Mouse (Mus musculus) intestine, embryonic 16.5 days (tissue): ENCODE data around the gene Klf12. TPM values are rescaled to one million over a fixed set of nuclear protein-coding genes. Genes with fewer than 3 reads are reported as not detected.

Experiments
- ATAC-seq: fragments of 200-750 bp; cut with Nextera tagmentation; 2 replicates; pipeline ENCODE4 v1.8.0; 2017; ENCODE audit warnings: moderate TSS enrichment, moderate library complexity
- H3K27ac ChIP-seq: fragments of 300-500 bp; sonication (generic); 2 replicates; pipeline ENCODE4 v1.5.1; 2014; ENCODE audit warnings: mild to moderate bottlenecking, low read length
- H3K27me3 ChIP-seq: fragments of 300-500 bp; sonication (generic); replicated peaks from 2 replicates; pipeline ENCODE4 v1.6.1; 2014; ENCODE audit warnings: low read length, control low read depth, mixed read lengths; ENCODE audit not compliant: control insufficient read depth, insufficient read depth
- H3K36me3 ChIP-seq: fragments of 300-500 bp; sonication (generic); 2 replicates; pipeline ENCODE4 v1.6.1; 2014; ENCODE audit warnings: low read length, control low read depth; ENCODE audit not compliant: control insufficient read depth, insufficient read depth
- H3K4me1 ChIP-seq: fragments of 300-500 bp; sonication (generic); 2 replicates; pipeline ENCODE4 v1.6.1; 2014; ENCODE audit warnings: low read length, control low read depth, mixed read lengths; ENCODE audit not compliant: control insufficient read depth, insufficient read depth
- H3K4me2 ChIP-seq: fragments of 300-500 bp; sonication (generic); 2 replicates; pipeline ENCODE4 v1.6.1; 2014; ENCODE audit warnings: low read depth, low read length, control low read depth
- H3K4me3 ChIP-seq: fragments of 300-500 bp; sonication (generic); 2 replicates; pipeline ENCODE4 v1.5.1; 2014; ENCODE audit warnings: mild to moderate bottlenecking, low read length
- H3K9ac ChIP-seq: fragments of 300-500 bp; sonication (generic); 2 replicates; pipeline ENCODE4 v1.6.1; 2014; ENCODE audit warnings: low read depth, low read length
- H3K9me3 ChIP-seq: fragments of 300-500 bp; sonication (generic); 2 replicates; pipeline ENCODE4 v1.6.1; 2016; ENCODE audit warnings: low read length, control low read depth; ENCODE audit not compliant: control insufficient read depth
- WGBS: fragments of 180-500 bp; shearing (Covaris S2); extraction: QIAGEN DNeasy Blood & Tissue Kit; methylation state at CpG from one replicate; pipeline ENCODE4 v1.1.7; 2014; 5-methylcytosine and 5-hydroxymethylcytosine counted together
- polyA plus RNA-seq: library from polyadenylated mRNA; unstranded; fragments of >200 nt; fragmentation: Nextera tagmentation; extraction: Ambion mirVana; gene quantifications from 2 replicates; pipeline ENCODE4 v1.2.1, GENCODE M21; 2015

Gene Klf12
- polyA plus RNA-seq, 1 experiment from 2014 or later: 8.6 TPM

DNA sequence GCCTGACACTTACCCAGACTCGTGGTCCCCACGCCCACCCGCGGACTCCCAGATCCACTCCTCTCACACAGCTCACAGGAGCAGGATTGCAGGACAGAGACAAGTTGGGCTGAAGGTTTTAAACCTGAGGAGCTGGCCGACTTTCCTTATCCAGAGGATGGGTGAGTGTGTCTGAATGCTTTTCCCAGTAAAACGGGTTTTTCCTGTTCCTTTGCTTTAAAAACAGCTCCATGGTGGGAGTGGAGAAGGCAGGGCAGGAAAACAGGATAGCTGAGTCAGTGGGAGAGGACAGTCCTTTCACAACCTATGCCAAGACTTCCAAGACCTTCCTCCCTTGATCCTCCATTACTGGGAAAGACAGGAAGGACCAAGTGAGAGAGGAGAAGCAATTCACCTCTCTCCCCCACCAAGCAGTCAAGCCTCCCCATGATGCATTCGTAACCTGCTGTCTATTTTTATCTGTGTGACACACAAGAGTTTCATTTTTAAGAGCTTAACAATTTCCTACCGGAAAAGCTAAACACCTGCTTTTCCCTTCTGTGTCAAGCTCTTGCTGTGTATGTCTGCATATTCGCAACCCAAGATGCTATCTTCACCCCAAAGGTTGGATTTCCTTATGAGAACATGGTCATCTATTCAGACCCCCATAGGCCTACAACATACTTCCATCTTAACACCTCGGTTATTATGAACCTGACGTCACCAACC, 94.8 kb downstream of the Klf12 start:
- Histone ChIP-seq H3K27ac (no peak overlapping the region), H3K9ac (no peak overlapping the region), H3K4me2 (no peak overlapping the region), H3K36me3 (no peaks in the 10 kb centered on the region), H3K4me3 (no peak overlapping the region), H3K27me3 (no peaks in the 10 kb centered on the region), H3K9me3 (no peaks in the 10 kb centered on the region), H3K4me1 (peaks cover 4% of the 10 kb centered on the region; the same call in 1 of the 2 replicates)
- peak; percentile 71 for ATAC-seq
- WGBS: 71% methylated on average over 11 of the region's 11 CpGs

DNA sequence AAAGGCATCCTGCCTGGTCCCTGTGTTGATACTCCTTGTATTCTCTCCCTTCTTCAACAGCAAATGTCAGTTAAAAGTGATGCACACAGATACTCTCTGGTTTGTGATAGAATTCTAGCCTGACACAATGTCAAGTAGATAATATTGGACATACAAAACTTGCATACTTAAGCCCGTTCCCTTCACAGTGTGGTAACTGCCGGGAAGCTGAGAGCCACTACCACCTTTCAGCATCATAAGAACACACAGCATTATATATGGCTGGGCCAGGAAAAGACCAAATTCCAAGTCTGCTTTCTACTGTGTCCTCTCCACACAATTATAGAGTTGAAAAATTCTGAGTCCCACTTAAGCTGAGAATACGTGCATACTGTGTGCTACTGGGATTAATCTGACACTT, 97.1 kb downstream of the Klf12 start:
- H3K4me2 ChIP-seq: no peak overlapping the region
- no peak overlapping the region for H3K9ac ChIP-seq
- H3K9me3 ChIP-seq: no peaks in the 10 kb centered on the region
- WGBS: 85% methylated on average over 3 of the region's 3 CpGs
- peaks cover 4% of the 10 kb centered on the region; the same call in 1 of the 2 replicates for H3K4me1 ChIP-seq
- H3K27ac ChIP-seq: no peak overlapping the region
- no peak for ATAC-seq
- no peaks in the 10 kb centered on the region for H3K36me3 ChIP-seq
- no peak overlapping the region for H3K4me3 ChIP-seq
- H3K27me3 ChIP-seq: no peaks in the 10 kb centered on the region

DNA sequence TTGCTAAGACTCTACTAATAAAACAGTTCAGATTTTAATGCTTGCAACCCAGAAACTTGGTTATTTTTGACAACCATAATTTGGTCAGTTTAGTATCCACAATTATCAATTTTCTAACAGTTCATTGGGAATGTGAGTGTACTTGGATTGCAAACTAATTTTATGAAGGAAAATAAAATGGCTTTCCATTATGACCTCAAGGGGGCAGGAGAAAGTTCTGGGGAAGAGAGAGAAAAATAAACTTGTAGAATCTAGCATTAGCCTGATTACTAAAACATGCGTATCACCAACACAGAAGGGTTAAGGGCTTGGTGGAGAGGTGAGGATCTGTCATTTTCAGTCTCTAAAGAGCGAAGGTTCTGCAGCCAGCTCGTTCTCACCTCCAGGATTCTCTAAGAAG, 106.7 kb downstream of the Klf12 start:
- Histone ChIP-seq H3K4me1 (no peaks in the 10 kb centered on the region), H3K4me3 (no peak overlapping the region), H3K9me3 (no peaks in the 10 kb centered on the region), H3K4me2 (no peak overlapping the region), H3K27me3 (no peaks in the 10 kb centered on the region), H3K9ac (no peak overlapping the region), H3K36me3 (no peaks in the 10 kb centered on the region), H3K27ac (no peak overlapping the region)
- WGBS: 88% methylated on average over 3 of the region's 3 CpGs
- no peak for ATAC-seq

DNA sequence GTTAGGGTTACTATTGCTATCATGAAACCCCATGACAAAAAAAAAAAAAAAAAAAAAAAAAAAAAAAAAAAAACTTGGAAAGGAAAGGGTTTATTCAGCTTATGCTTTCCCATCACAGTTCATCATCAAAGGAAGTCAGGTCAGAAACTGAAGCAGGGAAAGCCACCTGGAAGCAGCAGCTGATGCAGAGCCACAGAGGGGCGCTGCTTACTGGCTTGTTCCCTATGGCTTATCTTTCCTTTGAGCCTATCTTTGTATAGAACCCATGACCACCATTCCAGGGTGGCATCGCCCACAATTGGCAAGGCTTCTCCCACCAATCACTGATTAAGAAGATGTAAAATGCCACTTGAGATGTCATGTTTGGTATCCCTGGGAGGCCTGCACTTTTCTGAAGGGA, 119.4 kb downstream of the Klf12 start:
- Histone ChIP-seq H3K4me2 (no peak overlapping the region), H3K9me3 (no peaks in the 10 kb centered on the region), H3K4me3 (no peak overlapping the region), H3K4me1 (no peaks in the 10 kb centered on the region), H3K27me3 (no peaks in the 10 kb centered on the region), H3K36me3 (no peaks in the 10 kb centered on the region), H3K9ac (no peak overlapping the region), H3K27ac (no peak overlapping the region)
- 94% methylated on average over 2 of the region's 2 CpGs for WGBS
- ATAC-seq: no peak

DNA sequence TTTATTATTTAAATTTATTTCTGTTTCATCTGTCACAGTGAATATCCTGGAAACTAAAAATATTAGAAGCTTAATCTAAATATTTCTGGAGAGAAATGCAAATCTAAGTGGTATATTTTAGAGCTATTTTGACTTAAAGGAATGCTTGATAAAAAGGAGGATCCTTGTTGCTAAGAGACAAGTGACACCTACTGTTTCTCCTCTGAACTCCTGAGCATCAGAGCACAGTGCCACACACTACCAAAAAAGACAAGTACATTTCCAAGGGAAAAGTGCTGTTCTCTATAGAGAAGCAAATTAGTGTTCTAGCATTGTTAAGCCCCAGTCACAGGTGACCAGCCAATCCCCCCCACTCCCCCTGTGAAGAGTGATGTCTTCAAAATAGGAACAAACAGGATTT, 127.8 kb downstream of the Klf12 start:
- ATAC-seq: no peak
- Histone ChIP-seq H3K4me1 (no peaks in the 10 kb centered on the region), H3K36me3 (no peaks in the 10 kb centered on the region), H3K4me2 (no peak overlapping the region), H3K4me3 (no peak overlapping the region), H3K27me3 (no peaks in the 10 kb centered on the region), H3K9ac (no peak overlapping the region), H3K9me3 (no peaks in the 10 kb centered on the region), H3K27ac (no peak overlapping the region)

DNA sequence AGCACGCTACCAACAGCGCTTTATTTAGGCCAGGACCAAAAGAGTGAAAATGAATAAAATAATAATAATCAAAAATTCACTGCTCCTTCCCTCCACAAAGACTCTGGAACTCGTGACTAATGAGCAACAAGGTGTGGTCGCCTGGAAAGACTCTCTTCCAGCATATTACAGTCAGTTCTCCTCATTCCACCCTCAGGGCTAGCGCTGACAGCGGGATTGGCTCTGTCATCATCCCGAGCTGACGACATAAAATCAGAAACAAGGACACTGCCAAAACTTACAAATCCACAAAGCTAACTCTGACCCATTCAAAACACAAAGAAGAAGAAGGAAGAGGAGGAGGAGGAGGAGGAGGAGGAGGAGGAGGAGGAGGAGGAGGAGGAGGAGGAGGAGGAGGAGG, 136.8 kb downstream of the Klf12 start:
- no peaks in the 10 kb centered on the region for H3K27me3 ChIP-seq
- no peaks in the 10 kb centered on the region for H3K9me3 ChIP-seq
- H3K36me3 ChIP-seq: no peaks in the 10 kb centered on the region
- H3K9ac ChIP-seq: no peak overlapping the region
- no peaks in the 10 kb centered on the region for H3K4me1 ChIP-seq
- H3K4me3 ChIP-seq: no peak overlapping the region
- no peak overlapping the region for H3K27ac ChIP-seq
- 89% methylated on average over 8 of the region's 8 CpGs for WGBS
- ATAC-seq: no peak
- no peak overlapping the region for H3K4me2 ChIP-seq

DNA sequence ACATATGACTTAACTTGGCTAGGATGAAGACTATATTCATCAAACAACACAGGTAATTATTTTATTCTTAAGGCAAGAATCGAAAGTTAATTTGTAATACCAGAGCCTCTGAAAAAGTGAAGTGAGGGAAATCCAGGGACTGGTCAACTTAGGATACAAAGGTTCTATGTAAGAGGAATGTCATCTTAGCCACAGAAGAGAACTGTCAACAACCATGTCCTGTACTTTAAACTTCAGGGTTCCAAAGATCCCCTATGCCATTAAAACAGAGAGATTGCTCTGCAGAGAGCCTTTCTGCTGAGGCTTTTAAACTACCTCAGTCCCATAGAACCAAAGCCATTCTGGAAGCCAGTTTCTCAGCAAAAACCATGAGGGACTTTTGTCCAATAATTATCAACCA, 144.1 kb downstream of the Klf12 start:
- ATAC-seq: no peak
- Histone ChIP-seq H3K4me1 (no peaks in the 10 kb centered on the region), H3K27me3 (no peaks in the 10 kb centered on the region), H3K36me3 (no peaks in the 10 kb centered on the region), H3K4me2 (no peak overlapping the region), H3K4me3 (no peak overlapping the region), H3K9ac (no peak overlapping the region), H3K9me3 (no peaks in the 10 kb centered on the region), H3K27ac (no peak overlapping the region)
- 89% methylated on average over 1 of the region's 1 CpGs for WGBS

DNA sequence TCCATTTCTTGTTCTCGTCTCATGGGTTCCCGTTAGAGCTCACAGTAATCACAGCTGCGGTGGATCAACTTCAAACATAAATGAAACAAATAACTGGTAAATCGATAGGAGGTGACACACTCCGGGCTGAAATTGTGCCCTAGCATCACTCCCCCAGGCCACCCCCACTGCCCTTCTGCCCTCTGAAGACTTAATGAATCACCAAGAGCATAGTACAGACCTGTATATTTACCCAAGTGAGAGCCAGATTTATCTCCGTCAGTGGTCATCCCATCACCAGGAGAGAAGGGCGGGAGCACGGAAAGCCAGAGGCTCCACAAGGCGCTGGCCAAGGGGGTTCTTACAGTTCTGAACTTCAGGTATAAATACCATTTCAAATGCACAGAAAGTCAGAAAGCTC, 150.2 kb downstream of the Klf12 start:
- Histone ChIP-seq H3K4me1 (no peaks in the 10 kb centered on the region), H3K4me3 (no peak overlapping the region), H3K27me3 (no peaks in the 10 kb centered on the region), H3K27ac (no peak overlapping the region), H3K9ac (no peak overlapping the region), H3K4me2 (no peak overlapping the region), H3K9me3 (no peaks in the 10 kb centered on the region), H3K36me3 (no peaks in the 10 kb centered on the region)
- no peak for ATAC-seq
- WGBS: 70% methylated on average over 9 of the region's 9 CpGs

DNA sequence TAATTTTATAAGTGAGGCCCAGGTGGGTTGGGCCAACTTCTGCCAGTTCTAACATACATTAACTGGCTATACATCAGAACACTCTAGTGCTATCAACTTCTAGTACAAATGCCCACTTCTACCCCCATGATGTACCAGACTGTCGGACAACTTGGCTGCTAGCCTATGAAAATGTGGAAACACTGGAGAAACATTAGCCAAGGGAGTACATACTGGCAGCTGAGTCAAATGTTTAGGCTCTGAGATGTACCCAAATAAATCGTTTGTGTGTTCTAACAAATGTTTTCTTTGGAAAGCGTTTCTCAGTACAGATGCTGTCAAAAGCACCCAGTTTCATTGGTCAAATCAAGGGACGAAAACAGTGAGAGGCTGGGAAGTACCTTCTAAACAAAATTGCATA, 152.0 kb downstream of the Klf12 start:
- H3K27me3 ChIP-seq: no peaks in the 10 kb centered on the region
- H3K27ac ChIP-seq: no peak overlapping the region
- WGBS: 82% methylated on average over 4 of the region's 4 CpGs
- no peak for ATAC-seq
- no peaks in the 10 kb centered on the region for H3K36me3 ChIP-seq
- H3K9ac ChIP-seq: no peak overlapping the region
- H3K4me1 ChIP-seq: no peaks in the 10 kb centered on the region
- no peak overlapping the region for H3K4me3 ChIP-seq
- H3K4me2 ChIP-seq: no peak overlapping the region
- H3K9me3 ChIP-seq: no peaks in the 10 kb centered on the region

DNA sequence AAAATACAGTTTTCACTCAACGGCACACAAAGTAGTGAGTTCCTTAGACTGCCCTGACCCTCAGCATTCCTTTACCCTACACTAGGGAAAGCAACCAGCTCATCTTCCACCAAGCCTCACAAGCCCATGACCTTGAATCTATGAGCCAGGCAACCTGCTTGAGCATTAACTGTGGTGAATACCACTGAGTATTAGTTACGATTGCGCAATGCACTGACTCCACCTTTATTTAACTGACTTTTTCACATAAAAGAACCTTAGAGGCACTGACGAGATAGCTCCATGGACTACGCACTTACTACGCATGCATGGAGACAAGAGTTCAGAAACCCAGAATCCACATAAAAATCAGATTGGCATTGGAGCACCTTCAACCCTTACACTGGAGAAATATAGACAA, 158.4 kb downstream of the Klf12 start:
- Histone ChIP-seq H3K36me3 (no peaks in the 10 kb centered on the region), H3K27ac (no peak overlapping the region), H3K4me2 (no peak overlapping the region), H3K4me1 (no peaks in the 10 kb centered on the region), H3K9ac (no peak overlapping the region), H3K4me3 (no peak overlapping the region), H3K27me3 (no peaks in the 10 kb centered on the region), H3K9me3 (no peaks in the 10 kb centered on the region)
- 86% methylated on average over 6 of the region's 6 CpGs for WGBS
- ATAC-seq: no peak
